Mouse (Mus musculus): ENCODE measurements around the gene Med15.

- TF ChIP-seq CTCF (IDR thresholded peaks at IDR 0.05; ENCODE audit: low read depth, low read length): no peak
- no peak for TF ChIP-seq POLR2A (IDR thresholded peaks at IDR 0.05; ENCODE audit: borderline replicate concordance, low read depth, low read length)
These were observed 7.4 kb upstream of the Med15 start for GRCm38 (mm10) chr16:17740080-17740479.

Measured in bone marrow macrophage, adult 2 months (primary cell).